22 mouse cellular contexts compared by ENCODE assay signal in the genomic region with DNA sequence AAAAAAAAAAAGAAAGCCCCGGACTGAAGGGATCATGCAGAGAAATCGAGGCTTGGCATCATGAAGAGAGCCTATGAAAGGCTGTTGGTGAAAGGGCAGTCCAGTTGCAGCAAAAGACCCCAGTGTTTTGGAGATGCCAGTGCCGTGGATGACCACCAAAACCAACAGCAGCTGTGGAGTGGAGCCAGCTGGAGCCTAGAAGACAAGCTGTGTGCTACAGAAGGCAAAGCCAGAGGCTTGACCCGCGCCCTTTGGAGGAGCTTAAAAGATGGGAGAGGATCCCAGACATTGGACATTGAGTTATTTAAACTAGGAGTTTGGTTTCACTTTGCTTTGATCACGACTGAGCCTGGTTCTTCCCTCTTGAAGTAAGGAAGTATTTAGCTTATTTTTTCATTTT. TPM values are rescaled to one million over a fixed set of nuclear protein-coding genes. Genes with fewer than 3 reads are reported as not detected.
A peak's percentile ranks its signal among the peaks of the same experiment; 100 is the strongest.
DNase-seq lines count a peak whose midpoint lies in the region; TF ChIP-seq lines count a peak whose summit lies in the region.
"Had no signal": no experiment of that assay in that cellular context is flagged by ENCODE, and none has a peak within 500 bp of the region (broad histone marks: within the 10 kb centered on the region; RNA-seq: fewer than 3 reads in every experiment).

No protein-coding gene starts in this region.

- peak; percentile 26 to 38 for DNase-seq in cerebellum, adult 18-20 months
- no peak for DNase-seq in cerebellum, postnatal 36 days
- DNase-seq in layer of hippocampus, postnatal 10 days (ENCODE audit: low spot score in 2 of 2): peak; percentile 1 to 9
- no peak for DNase-seq in layer of hippocampus, postnatal 14 days (ENCODE audit: low spot score in 2 of 2)
- no peak for DNase-seq in CH12.LX (ENCODE audit: extremely low read depth)
- peak; percentile 46 to 55 for DNase-seq in cerebellum, postnatal 10 days
- DNase-seq in gastrocnemius, adult 18-20 months (ENCODE audit: low spot score): no peak
- DNase-seq: gastrocnemius, postnatal 36 days; heart, postnatal 14 days; kidney, adult 18-20 months; kidney, postnatal 14 days; layer of hippocampus, adult 9-11 months; lung, postnatal 14 days; thymus, postnatal 14 days had no signal

- no peaks in the 10 kb centered on the region for H3K36me3 ChIP-seq in CH12.LX (replicated peaks in 1 of 2; ENCODE audit: control insufficient read depth in 1 of 2, insufficient read depth in 1 of 2, low read length in 1 of 2)
- H3K36me3 ChIP-seq: embryonic facial prominence, embryonic 12.5 days; heart, embryonic 12.5 days; hindbrain, embryonic 12.5 days; limb, embryonic 13.5 days; midbrain, embryonic 13.5 days had no signal

- no peak for TF ChIP-seq POLR2A in CH12.LX (IDR thresholded peaks at IDR 0.05; ENCODE audit: low read depth, low read length)

- no peak overlapping the region for H3K27ac ChIP-seq in CH12.LX (ENCODE audit: insufficient read depth, low read depth)
- H3K27ac ChIP-seq: embryonic facial prominence, embryonic 12.5 days; hindbrain, embryonic 12.5 days; limb, embryonic 13.5 days; midbrain, embryonic 13.5 days had no signal

- 0 out of 4 replicates have a peak, but pooled peaks cover 0 to 6% of the 10 kb centered on the region in 2 experiments for H3K4me1 ChIP-seq in CH12.LX (ENCODE audit: control insufficient read depth in 1 of 2, insufficient read depth in 2 of 2)
- H3K4me1 ChIP-seq: embryonic facial prominence, embryonic 12.5 days; hindbrain, embryonic 12.5 days; limb, embryonic 13.5 days had no signal

- no peaks in the 10 kb centered on the region for H3K27me3 ChIP-seq in CH12.LX (replicated peaks)
- H3K27me3 ChIP-seq: embryonic facial prominence, embryonic 12.5 days had no signal

- peak overlapping the region; percentile 2; the same call in 1 of the 2 replicates for H3K4me2 ChIP-seq in CH12.LX (ENCODE audit: insufficient read depth, low read depth, poor library complexity, severe bottlenecking)
- H3K4me2 ChIP-seq: embryonic facial prominence, embryonic 12.5 days; heart, embryonic 12.5 days; hindbrain, embryonic 12.5 days; limb, embryonic 13.5 days; midbrain, embryonic 13.5 days had no signal

- H3K9me3 ChIP-seq in CH12.LX (replicated peaks; ENCODE audit: low read length): no peaks in the 10 kb centered on the region
- H3K9me3 ChIP-seq: embryonic facial prominence, embryonic 12.5 days; heart, embryonic 12.5 days; hindbrain, embryonic 12.5 days; limb, embryonic 13.5 days; midbrain, embryonic 13.5 days had no signal

- TF ChIP-seq RAD21 in CH12.LX (IDR thresholded peaks at IDR 0.05; ENCODE audit: low read depth, low read length): no peak

- in situ Hi-C loops in CH12.LX (cut with MboI; ENCODE audit: low pct_ligation_motif_present, low pct_unique_long_range_greater_than_20kb, low sequenced_read_pairs): no loop called here

- dilution Hi-C loops in CH12.LX (cut with MboI; ENCODE audit: extremely low pct_ligation_motif_present, extremely low pct_unique_long_range_greater_than_20kb, low sequenced_read_pairs): no loop called here

- H3K4me3 ChIP-seq in CH12.LX (replicated peaks in 1 of 3; ENCODE audit: low read depth in 2 of 3, low read length in 2 of 3, poor library complexity in 1 of 3): no peak overlapping the region
- H3K4me3 ChIP-seq: embryonic facial prominence, embryonic 12.5 days; erythroblast, embryonic 14.5 days; heart, embryonic 12.5 days; hindbrain, embryonic 12.5 days; limb, embryonic 13.5 days; midbrain, embryonic 13.5 days had no signal

- TF ChIP-seq CTCF in CH12.LX (conservative IDR thresholded peaks at IDR 0.05 in 1 of 2, IDR thresholded peaks at IDR 0.05 in 1 of 2; ENCODE audit: low read depth in 2 of 2, low read length in 2 of 2): no peak

- no peak overlapping the region for H3K9ac ChIP-seq in CH12.LX (ENCODE audit: insufficient read depth, low read depth)
- H3K9ac ChIP-seq: embryonic facial prominence, embryonic 12.5 days; heart, embryonic 12.5 days; hindbrain, embryonic 12.5 days; limb, embryonic 13.5 days; midbrain, embryonic 13.5 days had no signal

- no peak for TF ChIP-seq EP300 in CH12.LX (IDR thresholded peaks at IDR 0.05; ENCODE audit: low read length)

- no peaks in the 10 kb centered on the region for H3K79me2 ChIP-seq in CH12.LX (replicated peaks; ENCODE audit: control insufficient read depth, extremely low read depth, insufficient read depth, poor library complexity, severe bottlenecking)

TF ChIP-seq in CH12.LX, 34 proteins besides CTCF, POLR2A, EP300 and RAD21:
- TF ChIP-seq TCF12 (IDR thresholded peaks at IDR 0.05; ENCODE audit: low read depth, low read length) (no peak), MXI1 (IDR thresholded peaks at IDR 0.05; ENCODE audit: low read depth, low read length) (no peak), CHD1 (IDR thresholded peaks at IDR 0.05; ENCODE audit: low read depth, low read length) (no peak), IRF4 (IDR thresholded peaks at IDR 0.05; ENCODE audit: low read depth, low read length) (no peak), ETS1 (conservative IDR thresholded peaks at IDR 0.05; ENCODE audit: low read depth, low read length) (no peak), RCOR1 (conservative IDR thresholded peaks at IDR 0.05; ENCODE audit: low read depth, low read length) (no peak)

RNA-seq across cellular contexts. Expression of a gene that starts 9.6 kb away (rescaled TPM):
- 10 to 100 TPM; 21.0 to 23.1 TPM for total RNA-seq in layer of hippocampus, postnatal 10 days (2021)
- 10 to 100 TPM; 19.1 to 21.0 TPM for total RNA-seq in layer of hippocampus, postnatal 14 days (2021)
- not detected in 2 replicates for total RNA-seq in CH12.LX (2012; rRNA removed)
- not detected in 2 replicates for total RNA-seq in CH12.LX (2014; rRNA removed)
- not detected in 2 replicates for polyA plus RNA-seq in CH12.LX (2012; ENCODE audit: insufficient read length, low read depth)
- not detected for total RNA-seq in gastrocnemius, adult 18-20 months (2021)
- total RNA-seq: gastrocnemius, postnatal 36 days; heart, postnatal 14 days; MEL had no signal
- polyA plus RNA-seq: limb, embryonic 13.5 days; stomach, embryonic 16.5 days had no signal

Comparison
In these comparisons a context has a peak if more than half of its experiments do, and no peak if none do; other contexts are left out.
1. DNase-seq: peak in cerebellum, adult 18-20 months (2 of 2), layer of hippocampus, postnatal 10 days (2 of 2) and cerebellum, postnatal 10 days (2 of 2); none in cerebellum, postnatal 36 days (0 of 2), layer of hippocampus, postnatal 14 days (0 of 2), CH12.LX (single experiment) and gastrocnemius, adult 18-20 months (single experiment).
2. RNA of a gene that starts 9.6 kb away (total RNA-seq): 21.0 to 23.1 TPM in layer of hippocampus, postnatal 10 days and 19.1 to 21.0 TPM in layer of hippocampus, postnatal 14 days; not detected in CH12.LX and not detected in gastrocnemius, adult 18-20 months; every median in the first group is over 10 times any median in the second.